Mouse (Mus musculus) lung, postnatal 0 days (tissue): ENCODE measurements around the gene Osbpl2.

ENCODE experiments used
- CTCF ChIP-seq: IDR thresholded peaks from 2 replicates; pipeline ENCODE4 v1.5.1; 2016; ENCODE audit warnings: antibody characterized with exemption, mild to moderate bottlenecking
- EP300 ChIP-seq: IDR thresholded peaks from 2 replicates; pipeline ENCODE4 v1.6.1; 2016; ENCODE audit warnings: antibody characterized with exemption, mild to moderate bottlenecking, control low read depth

DNA sequence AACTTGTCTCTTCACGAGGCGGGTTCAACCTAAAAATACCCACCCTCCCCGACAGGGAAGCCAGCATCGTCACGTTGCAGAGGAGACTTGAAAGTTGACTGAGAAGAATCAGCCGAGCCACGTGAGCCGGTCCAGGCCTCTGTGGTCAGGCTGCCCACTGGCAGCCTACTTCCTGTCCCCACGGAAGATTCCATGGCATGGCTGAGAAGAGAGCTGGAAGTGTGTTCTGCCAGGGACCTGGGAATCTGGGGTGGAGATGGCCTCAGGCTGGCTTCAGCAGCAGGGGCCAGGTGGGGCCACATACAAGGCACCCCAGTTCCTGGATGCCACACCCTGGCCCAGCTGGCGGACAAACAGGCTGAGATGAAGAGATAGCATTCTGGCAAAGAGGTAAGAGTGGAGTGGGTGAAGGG, 3.0 kb upstream of the Osbpl2 start:
- TF ChIP-seq CTCF, result no peak
- TF ChIP-seq EP300, result no peak
